Mouse (Mus musculus) kidney, postnatal 0 days (tissue): ENCODE measurements around the gene Glyatl3. TPM values are rescaled to one million over a fixed set of nuclear protein-coding genes. Genes with fewer than 3 reads are reported as not detected.

Experiments
- ATAC-seq: fragments of 200-750 bp; cut with Nextera tagmentation; replicated peaks from 2 replicates; pipeline ENCODE4 v1.8.0; 2017; ENCODE audit warnings: low read depth, moderate number of reproducible peaks, moderate TSS enrichment, moderate library complexity; ENCODE audit not compliant: low FRiP score
- DNase-seq: peaks from one replicate; pipeline ENCODE4 v3.0.0-alpha.2; 2016; ENCODE audit warnings: low spot score
- H3K27ac ChIP-seq: fragments of 300-500 bp; sonication (generic); 2 replicates; pipeline ENCODE4 v1.5.1; 2014; ENCODE audit warnings: mild to moderate bottlenecking
- H3K27me3 ChIP-seq: fragments of 300-500 bp; sonication (generic); 2 replicates; pipeline ENCODE4 v1.6.1; 2014; ENCODE audit warnings: low read length, mixed read lengths; ENCODE audit not compliant: insufficient read depth
- H3K36me3 ChIP-seq: fragments of 300-500 bp; sonication (generic); 2 replicates; pipeline ENCODE4 v1.6.1; 2014; ENCODE audit warnings: low read length, mixed read lengths; ENCODE audit not compliant: insufficient read depth
- H3K4me1 ChIP-seq: fragments of 300-500 bp; sonication (generic); replicated peaks from 2 replicates; pipeline ENCODE4 v1.6.1; 2014; ENCODE audit warnings: antibody characterized with exemption, low read length, mixed read lengths; ENCODE audit not compliant: insufficient read depth
- H3K4me2 ChIP-seq: fragments of 300-500 bp; sonication (generic); 2 replicates; pipeline ENCODE4 v1.6.1; 2014; ENCODE audit warnings: mild to moderate bottlenecking, low read length, moderate library complexity, mixed read lengths
- H3K4me3 ChIP-seq: fragments of 300-500 bp; sonication (generic); replicated peaks from 2 replicates; pipeline ENCODE4 v1.5.1; 2014; ENCODE audit warnings: low read depth, low read length
- H3K9ac ChIP-seq: fragments of 300-500 bp; sonication (generic); 2 replicates; pipeline ENCODE4 v1.6.1; 2014; ENCODE audit warnings: low read depth, low read length
- H3K9me3 ChIP-seq: fragments of 300-500 bp; sonication (generic); replicated peaks from 2 replicates; pipeline ENCODE4 v1.6.1; 2016; ENCODE audit warnings: low read length, inconsistent platforms, mixed read lengths
- CTCF ChIP-seq: IDR thresholded peaks from 2 replicates; pipeline ENCODE4 v1.5.1; 2016; ENCODE audit warnings: antibody characterized with exemption, low read depth, mild to moderate bottlenecking, moderate library complexity
- WGBS: fragments of 180-500 bp; shearing (Covaris S2); extraction: QIAGEN DNeasy Blood & Tissue Kit; methylation state at CpG from one replicate; pipeline ENCODE4 v1.1.7; 2014; 5-methylcytosine and 5-hydroxymethylcytosine counted together
- polyA plus RNA-seq: library from polyadenylated mRNA; unstranded; fragments of >200 nt; fragmentation: Nextera tagmentation; extraction: Ambion mirVana; gene quantifications from 2 replicates; pipeline ENCODE4 v1.2.1, GENCODE M21; 2015

Glyatl3 gene
- polyA plus RNA-seq, 1 experiment from 2014 or later = not detected

GRCm38 (mm10) chr17:40872626-40873025, 41.5 kb downstream of the Glyatl3 start:
- WGBS = 92% methylated on average over 6 of the region's 6 CpGs
- no peak overlapping the region for H3K4me3 ChIP-seq
- H3K9me3 ChIP-seq = no peaks in the 10 kb centered on the region
- no peak for DNase-seq
- H3K4me1 ChIP-seq = no peaks in the 10 kb centered on the region
- no peaks in the 10 kb centered on the region for H3K36me3 ChIP-seq
- no peaks in the 10 kb centered on the region for H3K27me3 ChIP-seq
- no peak overlapping the region for H3K27ac ChIP-seq
- no peak overlapping the region for H3K4me2 ChIP-seq
- no peak for ATAC-seq
- TF ChIP-seq CTCF = no peak
- no peak overlapping the region for H3K9ac ChIP-seq

DNA sequence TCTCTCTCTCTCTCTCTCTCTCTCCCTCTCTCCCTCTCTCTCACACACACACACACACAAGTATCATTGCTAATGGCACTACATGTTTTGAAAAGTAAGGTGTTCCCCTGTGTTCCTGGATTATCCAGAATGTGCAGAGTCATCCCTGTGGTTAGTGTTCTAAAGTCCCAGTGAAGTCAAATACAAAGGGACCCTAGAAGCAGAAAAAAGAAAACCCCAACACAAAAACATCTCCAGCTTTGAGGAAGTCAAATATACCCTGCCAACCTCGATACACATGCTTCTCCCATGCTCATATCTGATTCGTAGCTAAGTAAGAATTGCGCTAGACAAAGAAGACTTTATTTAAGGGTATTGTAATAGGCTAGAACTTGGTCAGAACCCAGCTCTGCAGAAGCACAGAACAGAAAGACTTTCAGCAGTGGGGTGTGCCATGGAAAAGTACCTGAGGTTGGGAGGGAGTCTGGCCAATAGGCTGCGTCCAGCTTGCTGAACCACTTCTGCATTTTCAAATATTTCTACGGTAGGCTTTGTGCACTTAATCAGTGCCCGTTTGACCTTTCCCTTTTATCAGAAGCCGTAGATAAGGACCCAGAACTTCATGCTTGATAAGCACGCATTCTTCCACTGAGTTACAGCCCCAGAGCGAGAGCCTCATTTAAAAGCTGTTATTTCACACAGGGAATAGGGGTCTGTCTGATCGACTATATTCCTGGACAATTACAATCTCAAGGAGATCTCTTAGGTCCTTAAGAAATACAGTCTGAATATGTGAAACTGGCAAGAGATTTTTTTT, 45.0 kb downstream of the Glyatl3 start:
- Histone ChIP-seq H3K4me2 (no peak overlapping the region), H3K9ac (no peak overlapping the region), H3K27me3 (no peaks in the 10 kb centered on the region), H3K4me1 (no peaks in the 10 kb centered on the region), H3K36me3 (no peaks in the 10 kb centered on the region), H3K27ac (no peak overlapping the region), H3K4me3 (no peak overlapping the region), H3K9me3 (no peaks in the 10 kb centered on the region)
- TF ChIP-seq CTCF = no peak
- ATAC-seq (no peak), DNase-seq (no peak)
- WGBS = 71% methylated on average over 10 of the region's 10 CpGs

- ATAC-seq (no peak), DNase-seq (no peak)
- TF ChIP-seq CTCF = no peak
- Histone ChIP-seq H3K27ac (no peak overlapping the region), H3K4me1 (no peaks in the 10 kb centered on the region), H3K9me3 (no peaks in the 10 kb centered on the region), H3K4me2 (no peak overlapping the region), H3K9ac (no peak overlapping the region), H3K36me3 (no peaks in the 10 kb centered on the region), H3K4me3 (no peak overlapping the region), H3K27me3 (no peaks in the 10 kb centered on the region)
These were observed 59.1 kb downstream of the Glyatl3 start for GRCm38 (mm10) chr17:40855065-40855464.

Other genes starting within 250 kb of the Glyatl3 start
- not detected in 2 replicates for gene Esp1, start 187.2 kb downstream of the Glyatl3 start, polyA plus RNA-seq
- not detected in 2 replicates for gene Crisp2, start 107.3 kb downstream of the Glyatl3 start, polyA plus RNA-seq
- gene Rhag, start 103.2 kb downstream of the Glyatl3 start, polyA plus RNA-seq = 0.18 and 0.36 TPM in 2 replicates
- 3.7 and 3.8 TPM in 2 replicates for gene 9130008F23Rik, start 33.8 kb downstream of the Glyatl3 start, polyA plus RNA-seq
- 63.0 and 64.0 TPM in 2 replicates for gene Mut, start 20.3 kb upstream of the Glyatl3 start, polyA plus RNA-seq
- 19.0 and 21.9 TPM in 2 replicates for gene Cenpq, start 20.7 kb upstream of the Glyatl3 start, polyA plus RNA-seq